Mouse (Mus musculus) embryo, embryonic 11.5 days (tissue): ENCODE data around the gene Tmem110.

Experiments
- DNase-seq: peaks from one replicate; pipeline ENCODE4 v3.0.0-alpha.2; 2012; ENCODE audit warnings: low read depth, low spot score

Tmem110 gene

DNA sequence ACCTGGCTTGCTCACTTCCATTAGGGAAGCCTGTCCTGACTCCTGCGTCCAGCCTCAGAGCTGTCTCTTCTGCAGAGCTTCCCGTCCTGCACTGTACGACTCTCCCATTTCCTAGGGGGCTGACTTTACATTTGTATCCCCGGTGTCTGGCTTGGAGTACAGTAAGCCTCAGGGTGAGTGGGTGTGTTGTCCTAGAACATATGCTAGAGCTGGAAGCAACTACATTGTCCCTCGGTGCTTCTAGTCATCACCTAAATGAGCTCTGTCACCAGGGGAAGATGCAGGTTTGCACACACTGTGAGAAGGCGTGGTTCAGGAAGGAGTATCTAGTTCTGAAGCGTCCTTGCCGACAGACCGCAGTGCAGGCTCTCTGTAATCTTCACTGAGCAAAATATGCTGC lies 37.0 kb downstream of the Tmem110 start:
- DNase-seq = no peak

GRCm38 (mm10) chr14:30865311-30865710 lies 39.9 kb downstream of the Tmem110 start:
- no peak for DNase-seq

GRCm38 (mm10) chr14:30867042-30867441 lies 41.7 kb downstream of the Tmem110 start:
- peak; percentile 48 for DNase-seq

GRCm38 (mm10) chr14:30868826-30869225 lies 43.4 kb downstream of the Tmem110 start:
- DNase-seq = no peak

DNA sequence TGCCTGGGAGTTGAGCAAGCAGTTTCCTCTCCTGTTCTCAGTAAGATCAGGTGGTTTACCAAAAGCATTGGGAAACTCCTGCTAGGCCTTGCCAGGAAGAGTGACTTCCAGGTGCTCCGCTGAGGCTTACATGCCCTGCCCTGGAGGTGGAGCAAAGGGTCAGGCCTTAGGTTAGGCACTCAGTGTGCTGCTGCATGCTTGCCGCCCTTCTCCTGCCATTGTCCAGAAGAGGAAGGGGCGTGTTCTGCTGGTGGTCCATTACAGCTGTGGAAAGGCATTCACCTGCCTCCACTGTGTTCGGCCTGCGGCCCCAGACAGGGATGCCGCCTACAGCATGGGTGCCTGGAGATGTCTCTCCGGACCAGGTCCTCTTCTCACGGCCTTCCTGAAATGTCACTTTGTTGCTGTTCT lies 44.0 kb downstream of the Tmem110 start:
- DNase-seq = no peak

DNA sequence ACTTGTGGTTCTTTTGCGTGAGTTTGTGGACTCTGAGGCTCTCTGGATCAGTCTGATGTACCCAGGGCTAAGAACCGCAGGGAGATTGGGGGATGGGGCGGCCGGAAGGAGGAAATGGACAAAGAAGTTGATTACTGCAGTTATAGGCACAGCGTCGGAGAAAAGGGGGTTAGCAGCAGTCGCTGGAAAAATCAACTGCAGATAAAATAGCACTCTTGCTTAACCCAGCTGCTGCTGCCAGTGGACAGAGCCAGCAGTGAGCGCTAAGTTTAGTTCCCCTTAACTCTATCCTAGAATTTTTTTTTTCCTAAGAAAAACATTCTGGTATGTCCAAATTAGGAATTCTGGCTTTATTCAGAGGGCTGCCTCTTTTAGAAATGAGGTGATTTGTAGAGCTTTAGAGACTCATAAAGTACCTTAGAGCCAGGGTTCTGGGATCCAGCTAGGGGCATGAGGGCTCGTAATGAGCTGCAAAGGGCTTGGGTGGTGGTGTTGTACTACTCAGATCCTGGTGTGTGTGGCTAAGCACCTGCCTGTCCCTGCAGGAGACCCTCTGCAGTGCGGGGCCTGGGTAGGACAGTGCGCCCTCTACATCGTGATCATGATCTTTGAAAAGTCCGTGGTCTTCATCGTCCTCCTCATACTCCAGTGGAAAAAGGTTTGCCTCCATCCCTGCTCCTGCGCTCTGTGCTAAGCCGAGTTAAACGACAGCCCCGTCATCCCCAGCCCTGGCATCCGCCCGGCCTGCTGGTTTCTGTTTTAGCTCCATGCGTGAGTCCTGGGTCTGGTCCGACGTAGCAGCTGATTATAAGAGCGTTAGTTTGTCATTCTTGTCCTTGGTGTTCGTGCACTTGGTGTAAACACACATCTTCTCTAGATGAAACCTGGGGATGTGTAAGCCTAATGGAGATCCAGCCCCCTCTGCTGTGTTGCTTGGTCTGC lies 45.1 kb downstream of the Tmem110 start:
- DNase-seq = no peak

DNA sequence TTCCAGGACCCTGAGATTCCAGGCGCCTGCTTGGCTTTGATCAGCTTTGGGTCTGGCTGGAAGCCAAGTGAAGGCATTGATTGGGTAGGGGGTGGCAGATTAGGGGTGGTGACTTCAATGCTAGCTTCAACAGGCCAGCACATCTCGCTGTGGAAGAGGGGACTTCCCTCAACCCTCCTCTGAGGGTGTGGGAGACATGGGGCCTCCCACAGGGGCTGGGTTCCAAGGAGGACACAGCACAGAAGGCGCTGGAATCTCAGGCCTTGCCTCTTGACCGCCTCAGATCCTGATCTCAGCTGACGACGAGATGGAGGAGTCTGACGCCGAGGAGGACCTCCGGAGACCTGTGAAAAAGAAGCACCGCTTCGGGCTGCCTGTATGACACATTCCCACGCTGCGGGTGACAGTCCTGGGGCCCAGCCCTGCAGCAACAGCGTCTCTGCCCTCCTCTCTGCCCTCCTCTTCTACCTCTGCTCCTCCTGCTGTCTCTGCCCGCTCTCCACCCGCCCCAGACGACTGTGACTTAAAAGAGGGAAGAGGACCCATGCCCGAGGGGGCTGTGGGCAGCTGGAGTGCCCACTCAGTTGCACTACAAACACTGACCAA lies 48.8 kb downstream of the Tmem110 start:
- no peak for DNase-seq

DNA sequence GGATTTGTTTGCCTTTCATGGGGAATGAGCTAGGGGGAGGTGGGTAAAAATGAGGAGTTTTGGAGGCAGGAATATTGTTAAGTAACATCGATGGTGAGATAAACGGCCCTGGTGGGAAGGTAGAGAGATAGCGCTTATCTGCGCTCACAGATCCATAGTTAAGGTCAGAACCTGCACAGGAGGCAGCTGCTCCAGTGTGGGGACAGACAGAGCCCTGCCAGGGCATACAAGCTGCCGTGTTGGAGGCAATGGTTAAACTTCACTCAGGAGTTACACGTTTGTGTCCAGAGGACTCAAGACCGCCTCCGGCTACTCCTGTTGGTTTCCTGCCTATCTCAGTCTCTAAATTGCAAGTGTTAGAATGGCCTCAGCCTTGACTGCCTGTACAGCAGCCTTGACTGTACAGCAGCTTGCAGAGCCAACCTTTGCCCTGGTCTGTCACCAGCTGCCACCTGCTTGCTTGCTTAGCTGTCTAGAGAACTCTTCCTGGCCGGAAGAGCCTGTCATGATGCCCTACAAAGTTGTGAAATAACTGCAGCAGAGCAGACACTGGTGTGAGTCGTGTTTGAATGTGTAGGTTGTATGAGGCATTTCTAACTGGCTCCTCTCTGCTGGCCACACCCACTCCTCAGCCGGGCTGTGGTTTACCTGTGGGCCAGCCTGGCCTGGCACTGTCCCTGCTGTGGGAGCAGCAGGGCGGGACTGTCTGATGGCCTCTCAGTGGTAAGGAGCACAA lies 49.9 kb downstream of the Tmem110 start:
- no peak for DNase-seq

DNA sequence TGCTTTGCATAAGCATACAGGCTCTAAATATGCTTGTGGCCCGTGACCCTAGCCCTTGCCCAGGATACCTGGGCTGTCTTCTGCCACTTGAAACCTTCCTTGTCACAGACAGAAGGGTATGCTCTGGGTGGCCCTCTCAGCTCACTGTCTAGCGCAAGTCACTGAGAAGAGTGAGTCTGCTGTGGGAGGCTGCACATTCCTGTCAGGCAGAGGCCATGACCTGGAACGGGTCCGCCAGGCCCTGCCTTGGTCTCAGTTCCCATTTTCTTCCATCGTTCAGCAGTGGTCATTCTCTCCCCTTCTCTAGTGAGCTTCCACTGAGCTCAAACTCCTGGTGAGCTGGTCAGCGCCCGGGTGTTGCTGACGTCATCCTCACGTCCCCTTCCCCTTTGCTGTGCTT lies 50.6 kb downstream of the Tmem110 start:
- no peak for DNase-seq

DNA sequence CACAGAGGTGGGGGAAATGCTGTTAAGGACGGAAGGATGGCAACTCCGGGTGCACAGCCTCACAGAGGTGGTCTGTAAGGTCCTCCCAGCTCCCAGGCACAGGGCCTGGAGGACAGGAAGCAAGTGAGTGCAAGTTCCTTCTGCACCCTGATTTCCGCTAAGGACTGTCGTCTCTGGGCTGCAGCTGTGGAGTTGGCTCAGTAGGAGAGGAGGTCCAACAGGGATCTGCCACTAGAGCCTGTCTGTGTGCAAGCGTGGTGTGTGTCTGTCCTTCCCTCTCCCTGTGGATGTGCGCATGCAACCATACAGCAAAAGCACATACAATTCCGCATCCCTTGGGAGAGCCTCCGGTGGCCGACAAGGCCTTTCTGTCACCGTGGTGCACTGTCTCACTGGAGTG lies 51.1 kb downstream of the Tmem110 start:
- DNase-seq = no peak

- no peak for DNase-seq
These were observed 52.4 kb downstream of the Tmem110 start for GRCm38 (mm10) chr14:30877827-30878226.

DNA sequence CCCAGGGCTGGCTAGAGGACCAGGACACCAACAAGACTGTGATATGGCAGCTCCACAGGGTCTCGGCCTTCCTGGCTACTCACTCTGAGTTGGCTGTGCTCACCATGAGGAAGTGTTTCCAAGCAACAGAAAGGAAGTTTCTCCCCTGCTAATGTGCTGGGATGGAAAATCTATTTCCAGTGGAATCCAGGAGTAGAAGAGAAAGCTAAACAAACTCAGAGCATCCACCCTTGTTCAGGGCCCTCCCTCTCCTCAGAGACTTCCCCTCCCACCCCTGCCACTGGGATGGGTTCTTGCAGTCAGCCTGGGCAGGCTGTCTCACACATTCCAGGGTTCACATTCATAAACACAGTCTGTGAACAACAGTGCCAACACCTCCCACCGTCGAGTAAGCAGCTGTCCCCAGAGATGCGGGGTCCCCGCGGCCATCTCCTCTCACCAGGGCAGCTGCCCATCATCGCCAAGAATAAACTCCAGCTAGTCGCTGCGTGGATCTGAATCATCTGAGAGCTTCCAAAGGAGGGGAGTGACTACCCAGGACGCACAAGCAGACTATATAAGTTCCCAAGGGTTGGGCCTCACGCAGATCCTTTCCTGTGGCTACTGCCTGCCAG lies 53.7 kb downstream of the Tmem110 start, which contains the start of gene Mustn1:
TSS of gene Mustn1 (plus strand) at position 243 of the 614 bp plus-strand sequence.
- no peak for DNase-seq

DNA sequence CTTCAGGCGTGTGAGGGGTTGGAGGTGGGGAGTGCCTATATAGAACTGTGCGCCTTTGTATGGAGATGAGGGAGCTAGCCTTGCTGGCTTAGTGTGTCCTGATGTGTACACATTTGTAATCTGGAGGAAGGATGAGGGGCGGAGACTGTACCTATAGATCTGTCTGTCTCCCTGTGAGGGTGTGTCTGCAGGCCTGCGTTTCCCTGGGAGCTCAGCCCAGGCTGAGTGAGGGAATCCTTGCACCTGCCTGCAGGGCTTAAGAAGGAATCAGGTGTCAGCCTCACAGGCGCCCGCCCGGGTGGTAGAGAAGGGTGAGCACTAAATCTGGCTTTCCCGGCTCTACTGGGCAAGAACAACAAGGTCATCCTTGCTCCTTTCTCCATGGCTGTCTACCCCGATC lies 54.4 kb downstream of the Tmem110 start:
- DNase-seq = no peak

DNA sequence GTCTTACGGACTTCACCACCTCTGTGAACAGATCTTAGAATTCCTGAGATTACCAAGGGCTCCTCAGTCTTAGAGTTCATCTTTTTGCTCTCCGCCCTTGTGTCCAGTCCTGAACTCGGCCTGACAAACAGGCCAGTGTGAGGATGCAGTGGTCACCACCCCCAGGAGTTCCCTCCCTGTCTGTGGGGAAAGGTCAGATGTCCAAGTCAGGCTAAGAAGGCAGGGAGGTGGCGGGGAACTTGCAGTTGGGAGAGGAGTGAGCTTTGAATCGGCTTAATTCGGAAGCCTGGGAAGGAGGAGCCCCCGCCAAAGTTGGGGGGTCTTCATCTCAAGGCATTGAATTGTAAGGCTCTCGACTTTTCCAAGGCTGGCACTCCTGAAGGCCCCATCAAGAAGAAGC lies 54.9 kb downstream of the Tmem110 start:
- no peak for DNase-seq

GRCm38 (mm10) chr14:30880811-30881717 lies 55.7 kb downstream of the Tmem110 start:
- DNase-seq = no peak

GRCm38 (mm10) chr14:30881718-30882108 lies 56.3 kb downstream of the Tmem110 start:
- DNase-seq = no peak

DNA sequence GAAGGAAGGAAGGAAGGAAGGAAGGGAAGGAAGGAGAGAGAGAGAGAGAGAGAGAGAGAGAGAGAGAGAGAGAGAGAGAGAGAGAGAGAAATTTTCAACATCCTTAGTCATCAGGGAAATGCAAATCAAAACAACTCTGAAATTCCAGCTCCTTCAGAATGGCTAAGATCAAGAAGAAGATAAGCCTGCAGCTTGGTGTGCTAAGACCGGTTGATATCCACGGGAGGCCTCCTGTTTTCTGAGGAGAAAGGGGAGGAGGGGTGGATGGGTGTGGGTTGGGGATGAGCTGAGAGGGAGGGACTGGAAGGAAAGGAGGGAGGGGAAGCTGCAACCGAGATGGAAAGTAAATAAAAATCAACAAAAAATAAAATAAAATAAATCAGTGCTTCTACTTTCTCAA lies 59.9 kb downstream of the Tmem110 start:
- no peak for DNase-seq

DNA sequence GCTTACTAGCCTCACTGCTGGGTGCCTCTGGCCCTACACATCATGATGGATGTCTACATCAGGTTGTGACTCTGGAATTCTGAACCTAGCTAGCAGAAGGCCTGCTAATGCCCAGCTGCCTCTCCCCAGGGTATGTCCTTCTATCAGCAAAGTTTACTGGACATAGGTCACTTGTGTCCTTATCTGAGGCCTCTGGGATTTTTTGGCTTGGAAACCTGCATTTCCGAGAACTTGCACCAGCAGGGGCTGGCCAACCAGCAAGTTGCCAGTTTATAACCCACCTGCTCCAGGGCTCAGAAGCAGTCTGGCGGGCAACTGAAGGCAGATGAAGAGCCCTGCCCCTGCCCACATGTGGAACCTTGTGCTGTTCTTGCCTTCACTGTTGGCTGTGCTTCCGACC lies 60.8 kb downstream of the Tmem110 start, which contains the start of gene Itih4:
TSS of gene Itih4 (plus strand) at position 273 of the 400 bp plus-strand sequence.
- no peak for DNase-seq

- DNase-seq = no peak
These were observed 62.9 kb downstream of the Tmem110 start for GRCm38 (mm10) chr14:30888271-30888732.

- no peak for DNase-seq
These were observed 74.6 kb downstream of the Tmem110 start for GRCm38 (mm10) chr14:30899972-30900371.

GRCm38 (mm10) chr14:30902628-30903027 lies 77.2 kb downstream of the Tmem110 start:
- no peak for DNase-seq
